10 mouse cellular contexts compared by ENCODE assay signal in genomic region chr7:142542771-142543303, GRCm38 (mm10). TPM values are rescaled to one million over a fixed set of nuclear protein-coding genes. Genes with fewer than 3 reads are reported as not detected.
DNase-seq lines count a peak whose midpoint lies in the region; ATAC-seq and TF ChIP-seq lines count a peak whose summit lies in the region.
"Had no signal": no experiment of that assay in that cellular context is flagged by ENCODE, and none has a peak within 500 bp of the region (broad histone marks: within the 10 kb centered on the region; RNA-seq: fewer than 3 reads in every experiment).

No protein-coding gene starts in this region.

- no peak for TF ChIP-seq POLR2A in brain, embryonic 14.5 days (IDR thresholded peaks at IDR 0.05; ENCODE audit: borderline replicate concordance, extremely low read depth, insufficient read depth, insufficient read length, poor library complexity, severe bottlenecking)

- H3K9me3 ChIP-seq in heart, embryonic 13.5 days: no peaks in the 10 kb centered on the region
- no peaks in the 10 kb centered on the region for H3K9me3 ChIP-seq in embryonic facial prominence, embryonic 13.5 days

- no peak for TF ChIP-seq CTCF in brain, embryonic 14.5 days (IDR thresholded peaks at IDR 0.05; ENCODE audit: borderline replicate concordance, extremely low read depth, insufficient read depth, insufficient read length)

- H3K27ac ChIP-seq in heart, embryonic 13.5 days (replicated peaks): peak overlapping the region; percentile 90
- peak overlapping the region; percentile 98 for H3K27ac ChIP-seq in embryonic facial prominence, embryonic 13.5 days
- H3K27ac ChIP-seq: liver, embryonic 14.5 days had no signal

- H3K36me3 ChIP-seq in heart, embryonic 13.5 days: peaks cover 9% of the 10 kb centered on the region
- H3K36me3 ChIP-seq in embryonic facial prominence, embryonic 13.5 days: peaks cover 11% of the 10 kb centered on the region

- 11% methylated on average over 11 of the region's 11 CpGs for WGBS in heart, embryonic 13.5 days
- 8% methylated on average over 11 of the region's 11 CpGs for WGBS in embryonic facial prominence, embryonic 13.5 days

- peak; percentile 37; the same call in 1 of the 2 replicates for ATAC-seq in heart, embryonic 13.5 days (ENCODE audit: extremely low read depth, insufficient number of reproducible peaks, low FRiP score, low TSS enrichment)
- ATAC-seq in embryonic facial prominence, embryonic 13.5 days (ENCODE audit: insufficient number of reproducible peaks, insufficient read depth, low FRiP score, low TSS enrichment, low read depth): peak; percentile 62; the same call in 1 of the 2 replicates

- no peak overlapping the region for H3K4me3 ChIP-seq in heart, embryonic 13.5 days
- no peak overlapping the region for H3K4me3 ChIP-seq in embryonic facial prominence, embryonic 13.5 days

- H3K4me2 ChIP-seq in heart, embryonic 13.5 days: peak overlapping the region; percentile 6; the same call in 1 of the 2 replicates
- H3K4me2 ChIP-seq in embryonic facial prominence, embryonic 13.5 days: no peak overlapping the region

- peaks cover 60% of the 10 kb centered on the region for H3K4me1 ChIP-seq in heart, embryonic 13.5 days
- peaks cover 71% of the 10 kb centered on the region for H3K4me1 ChIP-seq in embryonic facial prominence, embryonic 13.5 days

- intact Hi-C loops in heart, postnatal 25 days (cut with DNase I): no loop called here

- DNase-seq in heart, postnatal 25 days (ENCODE audit: low spot score): no peak
- peak; percentile 19 for DNase-seq in brain, embryonic 14.5 days (ENCODE audit: low read depth)
- peak; percentile 88 for DNase-seq in mesoderm, embryonic 11.5 days (ENCODE audit: low read depth, low spot score)
- no peak for DNase-seq in spleen, adult 12 weeks (ENCODE audit: low spot score)
- no peak for DNase-seq in layer of hippocampus, adult 9-11 months
- DNase-seq in right cerebral cortex, postnatal 36 days (ENCODE audit: low spot score in 2 of 2): no peak

- H3K9ac ChIP-seq in heart, embryonic 13.5 days: peak overlapping the region; percentile 57
- H3K9ac ChIP-seq in embryonic facial prominence, embryonic 13.5 days: peak overlapping the region; percentile 57
- H3K9ac ChIP-seq: liver, embryonic 14.5 days had no signal

- no peaks in the 10 kb centered on the region for H3K27me3 ChIP-seq in heart, embryonic 13.5 days (replicated peaks)
- H3K27me3 ChIP-seq in embryonic facial prominence, embryonic 13.5 days: no peaks in the 10 kb centered on the region

RNA-seq across cellular contexts. Expression of gene Mrpl23, which starts 10.4 kb away (rescaled TPM):
- polyA plus RNA-seq in heart, embryonic 13.5 days (2015; fragmentation: Nextera tagmentation; extraction: Ambion mirVana): 15.6 and 17.7 TPM in 2 replicates
- total RNA-seq in heart, postnatal 25 days (2021): 10 to 100 TPM; 16.1 to 39.0 TPM
- polyA plus RNA-seq in brain, embryonic 14.5 days (2012; rRNA removed): 80.2 and 111 TPM in 2 replicates
- 36.0 and 36.7 TPM in 2 replicates for polyA plus RNA-seq in embryonic facial prominence, embryonic 13.5 days (2015; fragmentation: Nextera tagmentation; extraction: Ambion mirVana)

RNA-seq across cellular contexts. Expression of gene Tnnt3, which starts 44.2 kb away (rescaled TPM):
- polyA plus RNA-seq in heart, embryonic 13.5 days (2015; fragmentation: Nextera tagmentation; extraction: Ambion mirVana): 4.0 and 5.4 TPM in 2 replicates
- total RNA-seq in heart, postnatal 25 days (2021): 1 to 10 TPM in 1 of 2 experiments, not detected in 1; 2.0 TPM
- 0.68 and 1.9 TPM in 2 replicates for polyA plus RNA-seq in brain, embryonic 14.5 days (2012; rRNA removed)
- polyA plus RNA-seq in embryonic facial prominence, embryonic 13.5 days (2015; fragmentation: Nextera tagmentation; extraction: Ambion mirVana): 3.8 and 5.8 TPM in 2 replicates
- polyA plus RNA-seq: testis, adult 2 months had no signal

Comparison
In these comparisons a context has a peak if more than half of its experiments do, and no peak if none do; other contexts are left out.
1. DNase-seq: peak in brain, embryonic 14.5 days (single experiment) and mesoderm, embryonic 11.5 days (single experiment); none in heart, postnatal 25 days (single experiment), spleen, adult 12 weeks (single experiment), layer of hippocampus, adult 9-11 months (single experiment) and right cerebral cortex, postnatal 36 days (0 of 2).